Mouse (Mus musculus) heart, adult 2 months (tissue): ENCODE measurements around the gene Bco2. TPM values are rescaled to one million over a fixed set of nuclear protein-coding genes. Genes with fewer than 3 reads are reported as not detected.

Source experiments
- DNase-seq, 2 experiments: peaks; one replicate each; pipeline ENCODE4 v3.0.0; 2021
- H3K27ac ChIP-seq: fragments of 200-600 bp; 2 replicates; pipeline ENCODE4 v1.8.1; 2022
- H3K27me3 ChIP-seq: fragments of 200-500 bp; 2 replicates; pipeline ENCODE4 v1.6.1; 2012; ENCODE audit warnings: mild to moderate bottlenecking, low read length, inconsistent platforms, mixed read lengths; ENCODE audit not compliant: control insufficient read depth, insufficient read depth
- H3K36me3 ChIP-seq: fragments of 200-500 bp; 2 replicates; pipeline ENCODE4 v1.6.1; 2012; ENCODE audit warnings: low read length, inconsistent platforms; ENCODE audit not compliant: control insufficient read depth, insufficient read depth
- H3K4me1 ChIP-seq: fragments of 200-500 bp; 2 replicates; pipeline ENCODE4 v1.6.1; 2011; ENCODE audit warnings: low read length; ENCODE audit not compliant: control insufficient read depth, insufficient read depth
- H3K4me3 ChIP-seq: fragments of 200-600 bp; 2 replicates; pipeline ENCODE4 v1.8.1; 2022
- H3K79me2 ChIP-seq: fragments of 200-500 bp; replicated peaks from 2 replicates; pipeline ENCODE4 v1.6.1; 2012; ENCODE audit warnings: mild to moderate bottlenecking, inconsistent platforms, low read length, moderate library complexity, mixed read lengths; ENCODE audit not compliant: control insufficient read depth, insufficient read depth
- H3K9ac ChIP-seq: fragments of 200-500 bp; 2 replicates; pipeline ENCODE4 v1.6.1; 2012; ENCODE audit warnings: low read depth, mild to moderate bottlenecking, control low read depth, inconsistent platforms, low read length, mixed read lengths
- CTCF ChIP-seq: fragments of 200-600 bp; IDR thresholded peaks from 2 replicates; pipeline ENCODE4 v1.8.1; 2022; ENCODE audit warnings: antibody characterized with exemption, mild to moderate bottlenecking, moderate library complexity
- EP300 ChIP-seq: fragments of 200-500 bp; IDR thresholded peaks from 2 replicates; pipeline ENCODE4 v1.6.1; 2011; ENCODE audit warnings: low read depth, low read length, control low read depth; ENCODE audit not compliant: insufficient read depth
- POLR2A ChIP-seq: fragments of 200-500 bp; IDR thresholded peaks from 2 replicates; pipeline ENCODE4 v1.6.1; 2011; ENCODE audit warnings: mild to moderate bottlenecking, low read depth, low read length, control low read depth; ENCODE audit not compliant: insufficient read depth
- WGBS: fragments of 180-500 bp; shearing (Covaris S2); methylation state at CpG from one replicate; pipeline ENCODE4 v1.1.7; 2018; 5-methylcytosine and 5-hydroxymethylcytosine counted together
- intact Hi-C: fragments of 180-260 bp; cut with DNase I; formaldehyde crosslinking; loops from one replicate; pipeline ENCODE4 v1.15.1; 2025
- polyA plus RNA-seq: library from polyadenylated mRNA; depleted of rRNA; stranded (reverse); fragments of >200 nt; gene quantifications from 2 replicates; pipeline ENCODE4 v1.2.3, GENCODE M21; 2012
- total RNA-seq, 2 experiments: library from RNA; stranded (reverse); gene quantifications; 2 replicates each; pipeline ENCODE4 v1.2.3; 2021

Gene Bco2
- total and polyA plus RNA-seq, 3 experiments = 0.33 to 0.50 (median 0.39) TPM

DNA sequence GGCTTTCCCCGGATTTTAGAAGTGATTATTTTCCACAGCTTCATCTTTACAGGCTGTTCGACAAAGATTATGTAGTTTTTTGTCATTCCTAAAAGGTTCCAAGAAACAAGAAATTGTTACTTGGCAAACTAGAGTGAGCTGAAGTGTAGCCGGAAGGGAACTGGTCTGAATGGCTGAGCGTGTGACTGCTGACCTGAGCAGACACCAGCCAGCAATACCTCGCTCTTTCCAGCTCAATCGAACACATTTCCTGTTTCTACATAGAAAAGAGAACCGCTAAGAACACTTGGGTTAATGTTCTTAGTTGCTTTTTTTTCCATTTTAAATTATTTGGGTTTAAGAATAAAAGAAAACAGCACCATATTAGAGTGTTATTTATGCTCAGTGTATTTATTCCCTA lies 14.8 kb downstream of the Bco2 start:
- no peak overlapping the region for H3K9ac ChIP-seq
- intact Hi-C loops = no loop called here
- no peak for TF ChIP-seq POLR2A
- no peak for TF ChIP-seq EP300
- no peak for TF ChIP-seq CTCF
- no peaks in the 10 kb centered on the region for H3K36me3 ChIP-seq
- H3K79me2 ChIP-seq = no peaks in the 10 kb centered on the region
- no peaks in the 10 kb centered on the region for H3K4me1 ChIP-seq
- no peak for DNase-seq
- no peak overlapping the region for H3K27ac ChIP-seq
- H3K27me3 ChIP-seq = no peaks in the 10 kb centered on the region
- WGBS = 38% methylated on average over 7 of the region's 7 CpGs
- H3K4me3 ChIP-seq = no peak overlapping the region

DNA sequence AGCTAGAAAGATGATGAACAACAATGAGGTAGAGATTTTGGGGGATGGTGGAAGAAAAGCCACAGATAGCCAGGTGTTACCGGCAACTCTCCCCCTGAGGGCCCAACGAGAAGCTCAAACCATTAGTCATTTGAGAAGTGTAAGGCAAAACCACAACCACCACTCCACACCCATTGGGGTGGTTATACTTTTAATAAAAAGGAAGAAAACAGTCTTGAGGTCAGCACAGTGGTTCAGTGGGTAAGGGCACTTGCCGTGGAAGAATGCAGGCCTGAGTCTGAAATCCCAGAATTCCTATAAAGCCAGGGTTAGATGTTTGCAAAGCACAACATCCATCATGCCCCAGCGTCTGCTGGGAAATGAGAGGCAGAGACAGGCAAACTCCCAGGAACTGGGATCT lies 17.7 kb downstream of the Bco2 start:
- WGBS = 80% methylated on average over 4 of the region's 4 CpGs
- DNase-seq = no peak

GRCm38 (mm10) chr9:50536603-50537135 lies 18.3 kb downstream of the Bco2 start:
- no peaks in the 10 kb centered on the region for H3K27me3 ChIP-seq
- DNase-seq = no peak
- 78% methylated on average over 7 of the region's 7 CpGs for WGBS
- no peaks in the 10 kb centered on the region for H3K36me3 ChIP-seq
- H3K9ac ChIP-seq = no peak overlapping the region
- TF ChIP-seq EP300 (no peak), POLR2A (no peak), CTCF (no peak)
- no peaks in the 10 kb centered on the region for H3K4me1 ChIP-seq
- intact Hi-C loops = no loop called here
- no peak overlapping the region for H3K27ac ChIP-seq
- H3K79me2 ChIP-seq = no peaks in the 10 kb centered on the region
- H3K4me3 ChIP-seq = no peak overlapping the region

More for the DNA sequence above, 17.7 kb downstream of the Bco2 start:
- Histone ChIP-seq H3K4me3 (no peak overlapping the region), H3K27ac (no peak overlapping the region), H3K27me3 (no peaks in the 10 kb centered on the region), H3K9ac (no peak overlapping the region), H3K79me2 (no peaks in the 10 kb centered on the region), H3K36me3 (no peaks in the 10 kb centered on the region), H3K4me1 (no peaks in the 10 kb centered on the region)
- intact Hi-C loops = no loop called here
- TF ChIP-seq EP300 (no peak), CTCF (no peak), POLR2A (no peak)

GRCm38 (mm10) chr9:50535930-50536329 lies 19.1 kb downstream of the Bco2 start:
- Histone ChIP-seq H3K79me2 (no peaks in the 10 kb centered on the region), H3K4me3 (no peak overlapping the region), H3K27ac (no peak overlapping the region), H3K27me3 (no peaks in the 10 kb centered on the region), H3K4me1 (no peaks in the 10 kb centered on the region), H3K9ac (no peak overlapping the region), H3K36me3 (no peaks in the 10 kb centered on the region)
- no peak for TF ChIP-seq EP300
- TF ChIP-seq CTCF = no peak
- no peak for TF ChIP-seq POLR2A
- intact Hi-C loops = no loop called here
- DNase-seq = no peak
- 57% methylated on average over 5 of the region's 5 CpGs for WGBS

DNA sequence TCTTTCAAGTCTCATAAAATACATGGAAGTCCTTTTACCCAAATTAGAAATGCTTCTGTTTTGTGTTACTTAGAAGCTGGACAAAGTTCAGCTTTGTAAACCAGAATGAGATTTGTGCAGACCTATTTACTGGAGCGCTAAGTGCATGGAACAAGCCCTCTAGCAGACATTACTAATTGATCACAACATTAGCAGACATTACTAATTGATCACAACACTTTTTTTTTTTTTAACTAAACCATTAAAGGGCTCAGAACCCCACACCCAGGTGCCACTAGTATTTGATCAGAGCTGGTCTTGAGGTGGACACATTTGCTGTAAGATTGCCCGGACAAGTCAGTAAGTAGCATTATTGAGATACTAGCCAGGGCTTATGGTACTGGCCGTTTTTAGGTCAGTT lies 21.2 kb downstream of the Bco2 start:
- WGBS = 64% methylated on average over 3 of the region's 3 CpGs
- TF ChIP-seq CTCF (no peak), EP300 (no peak), POLR2A (no peak)
- no peaks in the 10 kb centered on the region for H3K27me3 ChIP-seq
- no peak for DNase-seq
- intact Hi-C loops = loop anchor here (5.0 kb wide), 2 partner anchors 201 to 1041 kb away; no protein-coding TSS in a partner anchor
- H3K4me3 ChIP-seq = no peak overlapping the region
- H3K36me3 ChIP-seq = no peaks in the 10 kb centered on the region
- H3K27ac ChIP-seq = no peak overlapping the region
- H3K4me1 ChIP-seq = no peaks in the 10 kb centered on the region
- H3K9ac ChIP-seq = no peak overlapping the region
- H3K79me2 ChIP-seq = no peaks in the 10 kb centered on the region

DNA sequence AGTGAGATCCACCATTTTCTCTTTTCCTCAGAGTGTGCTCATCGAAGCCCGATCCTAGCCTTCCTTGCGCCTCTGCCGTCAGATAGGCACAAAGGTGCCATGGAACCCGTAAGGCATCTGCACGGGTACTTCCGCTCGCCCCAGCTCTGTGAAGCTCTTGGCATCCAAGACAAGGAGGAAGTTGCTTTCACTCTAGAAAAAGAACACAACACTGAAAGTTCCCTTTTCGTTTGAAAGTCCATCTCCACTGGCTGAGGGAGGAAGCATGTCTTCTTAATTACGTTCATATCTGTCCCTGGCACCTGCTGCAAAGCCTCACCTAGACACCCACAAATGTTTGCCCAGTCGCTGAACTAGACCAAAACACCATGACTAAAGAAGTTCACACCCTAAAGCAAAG lies 21.7 kb downstream of the Bco2 start:
- Histone ChIP-seq H3K4me3 (no peak overlapping the region), H3K9ac (no peak overlapping the region)
- intact Hi-C loops = loop anchor here (5.0 kb wide), 2 partner anchors 201 to 1041 kb away; no protein-coding TSS in a partner anchor

More for the DNA sequence above, 21.7 kb downstream of the Bco2 start:
- H3K36me3 ChIP-seq = no peaks in the 10 kb centered on the region
- DNase-seq = peak in 1 of 2 experiments; percentile 44
- H3K27me3 ChIP-seq = no peaks in the 10 kb centered on the region
- WGBS = 66% methylated on average over 11 of the region's 11 CpGs
- TF ChIP-seq EP300 (no peak), POLR2A (no peak), CTCF (no peak)
- no peak overlapping the region for H3K27ac ChIP-seq
- no peaks in the 10 kb centered on the region for H3K4me1 ChIP-seq
- H3K79me2 ChIP-seq = no peaks in the 10 kb centered on the region
